Mouse (Mus musculus): Measurements from ENCODE around the gene Plxnb1. TPM values are rescaled to one million over a fixed set of nuclear protein-coding genes. Genes with fewer than 3 reads are reported as not detected.

Gene Plxnb1
- total and polyA plus RNA-seq, 3 experiments: under 0.01 TPM; not detected in 2

DNA sequence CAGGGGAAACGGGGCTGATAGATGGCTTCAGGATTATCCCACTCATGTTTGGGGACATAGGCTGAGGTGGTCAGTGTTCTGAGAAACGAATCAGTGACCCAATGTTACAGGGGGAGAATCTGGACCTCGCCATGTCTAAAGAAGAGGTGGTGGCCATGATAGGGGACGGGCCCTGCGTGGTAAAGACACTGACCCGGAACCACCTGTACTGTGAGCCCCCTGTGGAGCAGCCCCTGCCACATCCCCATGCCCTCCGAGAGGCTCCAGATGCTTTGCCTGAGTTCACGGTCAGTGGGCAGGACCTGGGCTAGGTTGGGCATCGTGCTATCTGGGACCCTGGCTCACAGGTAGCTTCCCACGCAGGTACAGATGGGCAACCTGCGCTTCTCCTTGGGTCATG is 15.1 kb downstream of the Plxnb1 start:
- H3K36me3 ChIP-seq (replicated peaks in 1 of 2; ENCODE audit: control insufficient read depth in 1 of 2, insufficient read depth in 1 of 2, low read length in 1 of 2): no peaks in the 10 kb centered on the region
- H3K79me2 ChIP-seq (replicated peaks; ENCODE audit: control insufficient read depth, extremely low read depth, insufficient read depth, poor library complexity, severe bottlenecking): no peaks in the 10 kb centered on the region

GRCm38 (mm10) chr9:109111101-109111500 is 15.9 kb downstream of the Plxnb1 start:
- Histone ChIP-seq H3K36me3 (replicated peaks in 1 of 2; ENCODE audit: control insufficient read depth in 1 of 2, insufficient read depth in 1 of 2, low read length in 1 of 2) (no peaks in the 10 kb centered on the region), H3K9me3 (replicated peaks; ENCODE audit: low read length) (no peaks in the 10 kb centered on the region), H3K4me2 (ENCODE audit: insufficient read depth, low read depth, poor library complexity, severe bottlenecking) (no peak overlapping the region), H3K4me3 (replicated peaks in 1 of 3; ENCODE audit: low read depth in 2 of 3, low read length in 2 of 3, poor library complexity in 1 of 3) (no peak overlapping the region), H3K4me1 (ENCODE audit: control insufficient read depth in 1 of 2, insufficient read depth in 2 of 2) (no peaks in the 10 kb centered on the region), H3K79me2 (replicated peaks; ENCODE audit: control insufficient read depth, extremely low read depth, insufficient read depth, poor library complexity, severe bottlenecking) (no peaks in the 10 kb centered on the region), H3K27ac (ENCODE audit: insufficient read depth, low read depth) (no peak overlapping the region), H3K9ac (ENCODE audit: insufficient read depth, low read depth) (no peak overlapping the region), H3K27me3 (replicated peaks) (peaks cover 94% of the 10 kb centered on the region)
- dilution Hi-C loops (cut with MboI; ENCODE audit: extremely low pct_ligation_motif_present, extremely low pct_unique_long_range_greater_than_20kb, low sequenced_read_pairs): no loop called here
- in situ Hi-C loops (cut with MboI; ENCODE audit: low pct_ligation_motif_present, low pct_unique_long_range_greater_than_20kb, low sequenced_read_pairs): no loop called here
- no peak for DNase-seq (ENCODE audit: extremely low read depth)
- no peak for TF ChIP-seq ZMIZ1 (IDR thresholded peaks at IDR 0.05; ENCODE audit: low read depth, low read length)

More for the DNA sequence above, 15.1 kb downstream of the Plxnb1 start:
- no peaks in the 10 kb centered on the region for H3K9me3 ChIP-seq (replicated peaks; ENCODE audit: low read length)
- no peaks in the 10 kb centered on the region for H3K4me1 ChIP-seq (ENCODE audit: control insufficient read depth in 1 of 2, insufficient read depth in 2 of 2)
- in situ Hi-C loops (cut with MboI; ENCODE audit: low pct_ligation_motif_present, low pct_unique_long_range_greater_than_20kb, low sequenced_read_pairs): no loop called here
- peaks cover 96% of the 10 kb centered on the region for H3K27me3 ChIP-seq (replicated peaks)
- TF ChIP-seq BHLHE40 (IDR thresholded peaks at IDR 0.05; ENCODE audit: low read depth, low read length) (no peak), E2F4 (IDR thresholded peaks at IDR 0.05; ENCODE audit: insufficient replicate concordance, low read depth, low read length) (no peak), POLR2AphosphoS2 (IDR thresholded peaks at IDR 0.05; ENCODE audit: low read depth, low read length) (no peak), MAFK (IDR thresholded peaks at IDR 0.05; ENCODE audit: insufficient replicate concordance, low read length) (no peak), MYC (IDR thresholded peaks at IDR 0.05; ENCODE audit: low read depth, low read length) (no peak), ZKSCAN1 (IDR thresholded peaks at IDR 0.05; ENCODE audit: borderline replicate concordance, low read depth, low read length) (no peak)
- H3K27ac ChIP-seq (ENCODE audit: insufficient read depth, low read depth): no peak overlapping the region
- no peak overlapping the region for H3K9ac ChIP-seq (ENCODE audit: insufficient read depth, low read depth)
- no peak overlapping the region for H3K4me2 ChIP-seq (ENCODE audit: insufficient read depth, low read depth, poor library complexity, severe bottlenecking)
- no peak overlapping the region for H3K4me3 ChIP-seq (replicated peaks in 1 of 3; ENCODE audit: low read depth in 2 of 3, low read length in 2 of 3, poor library complexity in 1 of 3)
- DNase-seq (ENCODE audit: extremely low read depth): no peak
- dilution Hi-C loops (cut with MboI; ENCODE audit: extremely low pct_ligation_motif_present, extremely low pct_unique_long_range_greater_than_20kb, low sequenced_read_pairs): no loop called here

- Histone ChIP-seq H3K4me3 (replicated peaks in 1 of 3; ENCODE audit: low read depth in 2 of 3, low read length in 2 of 3, poor library complexity in 1 of 3) (no peak overlapping the region), H3K9ac (ENCODE audit: insufficient read depth, low read depth) (no peak overlapping the region), H3K27me3 (replicated peaks) (peaks cover 90% of the 10 kb centered on the region), H3K4me2 (ENCODE audit: insufficient read depth, low read depth, poor library complexity, severe bottlenecking) (no peak overlapping the region), H3K79me2 (replicated peaks; ENCODE audit: control insufficient read depth, extremely low read depth, insufficient read depth, poor library complexity, severe bottlenecking) (no peaks in the 10 kb centered on the region), H3K36me3 (replicated peaks in 1 of 2; ENCODE audit: control insufficient read depth in 1 of 2, insufficient read depth in 1 of 2, low read length in 1 of 2) (no peaks in the 10 kb centered on the region), H3K4me1 (ENCODE audit: control insufficient read depth in 1 of 2, insufficient read depth in 2 of 2) (no peaks in the 10 kb centered on the region), H3K9me3 (replicated peaks; ENCODE audit: low read length) (no peaks in the 10 kb centered on the region), H3K27ac (ENCODE audit: insufficient read depth, low read depth) (no peak overlapping the region)
- no peak for DNase-seq (ENCODE audit: extremely low read depth)
- no peak for TF ChIP-seq BHLHE40 (IDR thresholded peaks at IDR 0.05; ENCODE audit: low read depth, low read length)
- no peak for TF ChIP-seq NRF1 (IDR thresholded peaks at IDR 0.05; ENCODE audit: low read depth, low read length)
- no peak for TF ChIP-seq JUN (IDR thresholded peaks at IDR 0.05; ENCODE audit: insufficient read depth, low read depth, low read length)
- TF ChIP-seq NELFE (IDR thresholded peaks at IDR 0.05; ENCODE audit: low read depth, low read length): no peak
- TF ChIP-seq MAFK (IDR thresholded peaks at IDR 0.05; ENCODE audit: insufficient replicate concordance, low read length): no peak
- TF ChIP-seq POLR2AphosphoS2 (IDR thresholded peaks at IDR 0.05; ENCODE audit: low read depth, low read length): no peak
- no peak for TF ChIP-seq HCFC1 (IDR thresholded peaks at IDR 0.05; ENCODE audit: low read depth, low read length)
- TF ChIP-seq SMC3 (IDR thresholded peaks at IDR 0.05; ENCODE audit: low read depth, low read length): no peak
- no peak for TF ChIP-seq MXI1 (IDR thresholded peaks at IDR 0.05; ENCODE audit: low read depth, low read length)
- TF ChIP-seq ZNF384 (IDR thresholded peaks at IDR 0.05; ENCODE audit: low read depth, low read length): no peak
- TF ChIP-seq CTCF (conservative IDR thresholded peaks at IDR 0.05 in 1 of 2, IDR thresholded peaks at IDR 0.05 in 1 of 2; ENCODE audit: low read depth in 2 of 2, low read length in 2 of 2): no peak
- dilution Hi-C loops (cut with MboI; ENCODE audit: extremely low pct_ligation_motif_present, extremely low pct_unique_long_range_greater_than_20kb, low sequenced_read_pairs) (no loop called here), in situ Hi-C loops (cut with MboI; ENCODE audit: low pct_ligation_motif_present, low pct_unique_long_range_greater_than_20kb, low sequenced_read_pairs) (no loop called here)
These were observed 16.4 kb downstream of the Plxnb1 start for GRCm38 (mm10) chr9:109111591-109111990.

Data from CH12.LX (cell line).